Mouse (Mus musculus) midbrain, embryonic 11.5 days (tissue): ENCODE measurements at regions not wholly inside any gene's neighbourhood (a gene's known extent, or its start where the extent isn't known, plus 50 kb on each side); places are given as distances from the start of the nearest gene placed in this dataset.

Experiments used
- ATAC-seq: fragments of 200-750 bp; cut with Nextera tagmentation; 2 replicates; pipeline ENCODE4 v1.8.0; 2017; ENCODE audit warnings: moderate TSS enrichment, moderate library complexity; ENCODE audit not compliant: low FRiP score
- DNase-seq: peaks from one replicate; pipeline ENCODE4 v3.0.0; 2015; ENCODE audit warnings: low spot score; ENCODE audit errors: missing footprints
- H3K27ac ChIP-seq: fragments of 300-500 bp; sonication (generic); 2 replicates; pipeline ENCODE4 v1.5.1; 2014; ENCODE audit warnings: low read depth, low read length
- H3K27me3 ChIP-seq: fragments of 300-500 bp; sonication (generic); 2 replicates; pipeline ENCODE4 v1.6.1; 2014; ENCODE audit warnings: mild to moderate bottlenecking, low read length, moderate library complexity, mixed read lengths; ENCODE audit not compliant: control insufficient read depth, insufficient read depth
- H3K36me3 ChIP-seq: fragments of 300-500 bp; sonication (generic); 2 replicates; pipeline ENCODE4 v1.6.1; 2014; ENCODE audit warnings: mild to moderate bottlenecking, low read length, moderate library complexity, mixed read lengths; ENCODE audit not compliant: control insufficient read depth, insufficient read depth
- H3K4me1 ChIP-seq: fragments of 300-500 bp; sonication (generic); 2 replicates; pipeline ENCODE4 v1.6.1; 2014; ENCODE audit warnings: low read length; ENCODE audit not compliant: control insufficient read depth, insufficient read depth
- H3K4me2 ChIP-seq: fragments of 300-500 bp; sonication (generic); 2 replicates; pipeline ENCODE4 v1.6.1; 2014; ENCODE audit warnings: mild to moderate bottlenecking, moderate library complexity
- H3K4me3 ChIP-seq: fragments of 300-500 bp; sonication (generic); 2 replicates; pipeline ENCODE4 v1.5.1; 2014; ENCODE audit warnings: low read depth, low read length
- H3K9ac ChIP-seq: fragments of 300-500 bp; sonication (generic); 2 replicates; pipeline ENCODE4 v1.6.1; 2014; ENCODE audit warnings: low read length
- H3K9me3 ChIP-seq: fragments of 300-500 bp; sonication (generic); 2 replicates; pipeline ENCODE4 v1.6.1; 2016; ENCODE audit warnings: low read length; ENCODE audit not compliant: control insufficient read depth
- WGBS: fragments of 180-500 bp; shearing (Covaris S2); extraction: QIAGEN DNeasy Blood & Tissue Kit; methylation state at CpG from one replicate; pipeline ENCODE4 v1.1.7; 2014; 5-methylcytosine and 5-hydroxymethylcytosine counted together

GRCm38 (mm10) chr3:38187406-38187896, 297.2 kb downstream of the Ankrd50 start:
- no peak for ATAC-seq
- Histone ChIP-seq H3K36me3 (no peaks in the 10 kb centered on the region), H3K9me3 (no peaks in the 10 kb centered on the region), H3K27ac (no peak overlapping the region), H3K9ac (no peak overlapping the region), H3K4me1 (no peaks in the 10 kb centered on the region), H3K27me3 (no peaks in the 10 kb centered on the region), H3K4me3 (no peak overlapping the region), H3K4me2 (no peak overlapping the region)
- DNase-seq: no peak
- WGBS: 89% methylated on average over 3 of the region's 3 CpGs

DNA sequence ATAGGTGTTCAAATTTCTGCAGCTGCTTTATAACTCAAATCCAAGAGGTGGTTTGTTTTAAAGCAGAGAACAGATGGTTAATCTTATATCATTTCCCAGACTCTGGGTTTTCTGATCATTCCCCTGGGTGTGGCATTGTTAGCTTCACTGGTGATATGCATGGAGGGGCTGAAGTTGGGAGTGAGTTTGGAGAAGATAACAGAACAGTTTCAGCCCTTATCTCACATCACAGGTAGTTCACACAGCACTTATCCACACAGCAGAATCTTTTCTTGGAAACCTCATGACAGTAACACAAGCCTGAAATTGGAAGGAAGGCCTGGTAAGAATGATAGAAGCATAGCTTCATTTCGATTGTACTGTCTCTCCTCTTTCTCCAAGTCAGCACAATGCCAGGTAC, 298.1 kb downstream of the Ankrd50 start:
- WGBS: 88% methylated on average over 1 of the region's 1 CpGs
- ATAC-seq (no peak), DNase-seq (no peak)
- Histone ChIP-seq H3K27ac (no peak overlapping the region), H3K4me1 (no peaks in the 10 kb centered on the region), H3K27me3 (no peaks in the 10 kb centered on the region), H3K36me3 (no peaks in the 10 kb centered on the region), H3K9me3 (no peaks in the 10 kb centered on the region), H3K4me2 (no peak overlapping the region), H3K4me3 (no peak overlapping the region), H3K9ac (no peak overlapping the region)

GRCm38 (mm10) chr3:38178295-38178694, 306.3 kb downstream of the Ankrd50 start:
- ATAC-seq: no peak
- no peaks in the 10 kb centered on the region for H3K4me1 ChIP-seq

DNA sequence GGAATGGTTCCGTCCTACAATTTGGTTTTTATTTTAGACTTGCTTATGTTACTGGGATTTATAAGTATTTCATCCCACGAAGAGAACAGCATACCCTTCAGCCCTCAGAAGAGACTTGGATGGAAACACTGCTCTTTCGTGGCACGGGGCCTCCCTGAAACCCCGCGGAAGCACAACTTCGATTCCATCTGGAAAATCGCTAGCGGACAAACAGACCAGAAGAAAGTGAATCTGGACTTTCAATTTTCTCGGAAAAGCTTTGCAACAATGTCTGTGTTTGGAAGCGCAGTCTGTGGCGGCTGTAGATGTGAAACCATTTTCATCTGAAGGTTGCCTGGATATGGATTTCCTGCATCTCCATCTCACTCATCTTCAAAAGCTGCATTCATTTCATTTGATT, 308.7 kb downstream of the Ankrd50 start:
- WGBS: 93% methylated on average over 12 of the region's 12 CpGs
- ATAC-seq (no peak), DNase-seq (no peak)
- no peak overlapping the region for H3K4me2 ChIP-seq
- H3K9ac ChIP-seq: no peak overlapping the region
- no peak overlapping the region for H3K27ac ChIP-seq
- H3K4me3 ChIP-seq: no peak overlapping the region
- no peaks in the 10 kb centered on the region for H3K9me3 ChIP-seq
- peaks cover 3% of the 10 kb centered on the region; the same call in 1 of the 2 replicates for H3K4me1 ChIP-seq
- H3K36me3 ChIP-seq: no peaks in the 10 kb centered on the region
- H3K27me3 ChIP-seq: no peaks in the 10 kb centered on the region

More at GRCm38 (mm10) chr3:38178295-38178694, 306.3 kb downstream of the Ankrd50 start:
- Histone ChIP-seq H3K27me3 (no peaks in the 10 kb centered on the region), H3K9me3 (no peaks in the 10 kb centered on the region), H3K9ac (no peak overlapping the region), H3K4me2 (no peak overlapping the region), H3K27ac (no peak overlapping the region), H3K36me3 (no peaks in the 10 kb centered on the region), H3K4me3 (no peak overlapping the region)
- DNase-seq: no peak

- Histone ChIP-seq H3K27ac (no peak overlapping the region), H3K36me3 (no peaks in the 10 kb centered on the region), H3K4me1 (peaks cover 3% of the 10 kb centered on the region; the same call in 1 of the 2 replicates), H3K4me2 (no peak overlapping the region), H3K27me3 (no peaks in the 10 kb centered on the region), H3K9ac (no peak overlapping the region), H3K9me3 (no peaks in the 10 kb centered on the region), H3K4me3 (no peak overlapping the region)
- DNase-seq: no peak
- ATAC-seq: no peak
- 89% methylated on average over 8 of the region's 8 CpGs for WGBS
Observed at GRCm38 (mm10) chr3:38174735-38175280, 309.8 kb downstream of the Ankrd50 start.

GRCm38 (mm10) chr3:38152408-38152807, 332.2 kb downstream of the Ankrd50 start:
- Histone ChIP-seq H3K36me3 (no peaks in the 10 kb centered on the region), H3K4me1 (no peaks in the 10 kb centered on the region), H3K4me3 (no peak overlapping the region), H3K27ac (no peak overlapping the region), H3K9me3 (no peaks in the 10 kb centered on the region), H3K4me2 (no peak overlapping the region), H3K27me3 (no peaks in the 10 kb centered on the region), H3K9ac (no peak overlapping the region)
- 86% methylated on average over 1 of the region's 1 CpGs for WGBS
- ATAC-seq (no peak), DNase-seq (no peak)

DNA sequence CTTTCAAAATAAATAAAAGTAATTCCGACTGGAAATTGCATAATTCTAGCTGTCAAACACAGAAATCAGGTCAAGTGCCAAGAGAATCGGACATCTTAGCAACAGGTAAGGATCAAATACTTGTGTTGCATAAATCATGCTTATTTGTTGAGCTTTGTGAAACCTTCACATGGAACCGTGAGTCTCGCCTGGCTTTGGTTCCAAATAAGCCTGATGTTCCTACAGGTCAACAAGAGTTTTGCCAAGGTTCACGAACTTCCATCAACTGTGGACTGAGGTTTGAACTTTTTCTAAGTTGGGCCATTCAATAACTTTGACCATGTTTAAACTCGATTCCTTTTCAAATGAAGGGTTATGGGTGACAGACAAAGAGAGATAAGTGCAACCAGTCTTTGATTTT, 332.8 kb downstream of the Ankrd50 start:
- H3K27me3 ChIP-seq: no peaks in the 10 kb centered on the region
- 90% methylated on average over 6 of the region's 6 CpGs for WGBS
- no peak for DNase-seq
- no peaks in the 10 kb centered on the region for H3K4me1 ChIP-seq
- no peak overlapping the region for H3K4me2 ChIP-seq
- H3K36me3 ChIP-seq: no peaks in the 10 kb centered on the region
- ATAC-seq: no peak
- no peak overlapping the region for H3K4me3 ChIP-seq
- H3K9ac ChIP-seq: no peak overlapping the region
- no peaks in the 10 kb centered on the region for H3K9me3 ChIP-seq
- H3K27ac ChIP-seq: no peak overlapping the region

GRCm38 (mm10) chr3:38146663-38147062, 338.0 kb downstream of the Ankrd50 start:
- no peaks in the 10 kb centered on the region for H3K27me3 ChIP-seq
- H3K27ac ChIP-seq: no peak overlapping the region
- no peaks in the 10 kb centered on the region for H3K9me3 ChIP-seq
- peaks cover 2% of the 10 kb centered on the region; the same call in 1 of the 2 replicates for H3K4me1 ChIP-seq
- no peak overlapping the region for H3K9ac ChIP-seq
- H3K4me3 ChIP-seq: no peak overlapping the region
- ATAC-seq (no peak), DNase-seq (no peak)
- no peak overlapping the region for H3K4me2 ChIP-seq
- H3K36me3 ChIP-seq: no peaks in the 10 kb centered on the region
- WGBS: 89% methylated on average over 2 of the region's 2 CpGs

GRCm38 (mm10) chr3:38145444-38145843, 339.2 kb downstream of the Ankrd50 start:
- Histone ChIP-seq H3K4me1 (peaks cover 2% of the 10 kb centered on the region; the same call in 1 of the 2 replicates), H3K4me3 (no peak overlapping the region), H3K9ac (no peak overlapping the region), H3K36me3 (no peaks in the 10 kb centered on the region), H3K9me3 (no peaks in the 10 kb centered on the region), H3K4me2 (no peak overlapping the region), H3K27ac (no peak overlapping the region), H3K27me3 (no peaks in the 10 kb centered on the region)
- DNase-seq (no peak), ATAC-seq (no peak)
- 86% methylated on average over 2 of the region's 2 CpGs for WGBS
